Mouse (Mus musculus): Measurements from ENCODE around the gene Plcd4. TPM values are rescaled to one million over a fixed set of nuclear protein-coding genes. Genes with fewer than 3 reads are reported as not detected.

Gene Plcd4
- polyA plus RNA-seq, 1 experiment from 2014 or later, result 1.6 TPM

DNA sequence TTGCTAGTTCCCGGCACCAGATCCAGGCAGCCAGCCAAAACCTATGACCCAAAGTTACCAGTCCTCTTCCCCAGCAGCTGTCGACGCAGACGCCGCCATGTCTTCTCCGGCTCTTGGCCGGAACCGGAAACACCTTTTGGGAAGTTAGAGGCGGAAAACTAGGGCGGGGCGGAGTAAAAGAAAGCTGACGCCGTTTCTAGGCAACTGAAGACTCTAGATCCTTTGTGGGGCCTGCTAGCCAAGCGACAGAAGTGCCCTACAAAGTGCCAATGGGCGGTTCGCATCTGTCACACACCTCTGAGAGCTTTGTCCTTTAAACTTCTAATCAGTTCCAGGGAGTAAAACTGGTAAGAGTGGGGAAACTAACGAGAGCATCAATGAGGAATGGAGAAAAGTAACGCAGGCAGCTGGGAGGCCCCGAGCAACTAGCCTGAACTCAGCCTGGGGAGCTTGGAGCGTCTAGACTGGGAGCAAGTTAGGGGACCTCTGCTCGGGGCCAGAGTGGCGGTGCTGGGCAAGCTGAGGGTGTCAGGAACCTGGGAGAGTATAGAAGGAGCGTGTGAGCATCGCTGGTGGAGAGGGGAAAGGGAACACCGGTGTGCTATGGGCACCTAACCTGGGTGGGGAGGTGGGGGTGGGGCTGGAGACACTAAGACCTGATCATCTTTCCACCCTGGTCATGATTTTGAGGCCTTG is 58.7 kb downstream of the Plcd4 start, which contains the start of the genes Rnf25 and Stk36:
TSS of gene Rnf25 (minus strand) at position 131 of the 696 bp plus-strand sequence.
TSS of gene Stk36 (plus strand) at position 179 of the 696 bp plus-strand sequence.
- Histone ChIP-seq H3K27ac (peak within 1 kb of the TSS; percentile 67), H3K4me3 (peak within 1 kb of the TSS; percentile 91), H3K9me3 (replicated peaks) (no peaks in the 10 kb centered on the region), H3K36me3 (ENCODE audit: poor library complexity, severe bottlenecking) (peaks cover 45% of the 10 kb centered on the region), H3K4me2 (peak within 1 kb of the TSS; percentile 89), H3K9ac (peak within 1 kb of the TSS; percentile 89), H3K27me3 (no peaks in the 10 kb centered on the region), H3K4me1 (peaks cover 16% of the 10 kb centered on the region)
- WGBS, result 10% methylated on average over 25 of the region's 25 CpGs
- peak; percentile 95 for ATAC-seq

Small RNA genes lying within 50 kb of the gene (microRNA-seq; reads per million reads assigned to microRNA genes)
- gene Gm25035, result not detected

Other genes starting within 250 kb of the Plcd4 start
- gene Tmbim1, start 237.3 kb upstream of the Plcd4 start, polyA plus RNA-seq (2015; fragmentation: Nextera tagmentation; extraction: Ambion mirVana), result 4.3 and 4.4 TPM in 2 replicates
- 0.45 and 0.79 TPM in 2 replicates for gene Catip, start 180.8 kb upstream of the Plcd4 start, polyA plus RNA-seq (2015; fragmentation: Nextera tagmentation; extraction: Ambion mirVana)
- gene Slc11a1, start 167.7 kb upstream of the Plcd4 start, polyA plus RNA-seq (2015; fragmentation: Nextera tagmentation; extraction: Ambion mirVana), result 1.1 and 1.9 TPM in 2 replicates
- gene Ctdsp1, start 151.4 kb upstream of the Plcd4 start, polyA plus RNA-seq (2015; fragmentation: Nextera tagmentation; extraction: Ambion mirVana), result 23.6 and 26.6 TPM in 2 replicates
- 0.18 and 0.28 TPM in 2 replicates for gene Vil1, start 133.5 kb upstream of the Plcd4 start, polyA plus RNA-seq (2015; fragmentation: Nextera tagmentation; extraction: Ambion mirVana)
- 64.2 and 68.6 TPM in 2 replicates for gene Cnot9, start 36.8 kb upstream of the Plcd4 start, polyA plus RNA-seq (2015; fragmentation: Nextera tagmentation; extraction: Ambion mirVana)
- gene Usp37, start 1.4 kb downstream of the Plcd4 start, polyA plus RNA-seq (2015; fragmentation: Nextera tagmentation; extraction: Ambion mirVana), result 35.8 and 38.5 TPM in 2 replicates
- gene Zfp142, start 45.4 kb downstream of the Plcd4 start, polyA plus RNA-seq (2015; fragmentation: Nextera tagmentation; extraction: Ambion mirVana), result 9.2 and 9.3 TPM in 2 replicates
- gene Bcs1l, start 45.4 kb downstream of the Plcd4 start, polyA plus RNA-seq (2015; fragmentation: Nextera tagmentation; extraction: Ambion mirVana), result 20.5 and 22.7 TPM in 2 replicates
- 38.8 and 42.8 TPM in 2 replicates for gene Rnf25, start 58.5 kb downstream of the Plcd4 start, polyA plus RNA-seq (2015; fragmentation: Nextera tagmentation; extraction: Ambion mirVana)
- gene Stk36, start 58.6 kb downstream of the Plcd4 start, polyA plus RNA-seq (2015; fragmentation: Nextera tagmentation; extraction: Ambion mirVana), result 24.5 and 24.7 TPM in 2 replicates
- gene Ttll4, start 118.9 kb downstream of the Plcd4 start, polyA plus RNA-seq (2015; fragmentation: Nextera tagmentation; extraction: Ambion mirVana), result 16.7 and 21.2 TPM in 2 replicates
- gene Cyp27a1, start 170.7 kb downstream of the Plcd4 start, polyA plus RNA-seq (2015; fragmentation: Nextera tagmentation; extraction: Ambion mirVana), result 0.81 and 1.4 TPM in 2 replicates
- not detected in 2 replicates for gene Prkag3, start 206.3 kb downstream of the Plcd4 start, polyA plus RNA-seq (2015; fragmentation: Nextera tagmentation; extraction: Ambion mirVana)
- gene Wnt6, start 229.0 kb downstream of the Plcd4 start, polyA plus RNA-seq (2015; fragmentation: Nextera tagmentation; extraction: Ambion mirVana), result 0.73 and 0.92 TPM in 2 replicates
- 0.29 and 0.63 TPM in 2 replicates for gene Wnt10a, start 248.6 kb downstream of the Plcd4 start, polyA plus RNA-seq (2015; fragmentation: Nextera tagmentation; extraction: Ambion mirVana)